Mouse (Mus musculus) MN1 (cell line): ENCODE results near the gene Lenep.
A peak's percentile ranks its signal among the peaks of the same experiment; 100 is the strongest.
"Not testable (repeated sequence)": the region's sequence is repeated elsewhere in the genome, so short reads cannot be mapped to it uniquely, and the experiment has no call there.

Source experiments
- DNase-seq: peaks from one replicate; pipeline ENCODE4 v3.0.0-alpha.2; 2016; ENCODE audit warnings: low spot score

The Lenep gene

DNA sequence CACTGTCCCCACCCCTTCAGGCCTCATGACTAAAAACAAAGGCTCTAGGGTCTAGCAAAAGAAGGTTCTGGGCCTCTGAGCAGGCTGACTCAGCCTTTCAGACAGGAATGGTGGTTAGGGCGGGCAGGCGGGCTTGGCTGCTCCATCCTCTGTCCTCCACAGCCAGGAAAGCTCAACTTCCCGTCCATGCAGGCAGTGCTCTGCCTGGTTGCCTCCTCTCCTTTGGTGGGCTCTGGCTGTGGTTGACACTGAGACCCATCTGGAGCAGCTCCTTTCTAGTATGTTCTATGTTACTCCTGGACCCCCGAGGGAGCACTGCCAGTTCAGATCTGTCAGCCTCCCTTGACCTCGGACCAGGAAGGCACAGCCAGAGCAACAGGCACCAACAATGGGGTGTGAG is at the start of gene Lenep:
Gene Lenep, minus strand, starts transcription at position 101 of the 400 bp plus-strand sequence.
- no peak for DNase-seq

DNA sequence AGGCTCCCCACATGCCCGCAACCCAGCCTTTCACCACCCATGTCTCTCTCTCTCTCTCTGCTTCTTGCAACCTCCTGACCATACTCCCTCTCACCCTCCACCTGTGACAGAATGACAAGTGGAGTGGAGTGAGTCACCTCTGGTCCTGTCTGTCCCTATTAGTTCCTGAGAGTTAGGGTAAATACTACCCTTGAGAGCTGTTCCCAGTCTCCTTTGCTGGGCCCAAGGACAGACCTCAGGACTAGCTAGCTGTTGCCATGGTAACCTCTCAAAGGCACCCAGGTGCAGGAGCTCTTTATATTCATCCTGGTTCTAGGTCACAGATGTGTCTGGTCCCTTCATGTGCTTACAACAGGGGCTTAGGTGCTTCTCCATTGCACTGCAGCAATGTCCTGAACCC is 49.3 kb upstream of the Lenep start:
- no peak for DNase-seq

DNA sequence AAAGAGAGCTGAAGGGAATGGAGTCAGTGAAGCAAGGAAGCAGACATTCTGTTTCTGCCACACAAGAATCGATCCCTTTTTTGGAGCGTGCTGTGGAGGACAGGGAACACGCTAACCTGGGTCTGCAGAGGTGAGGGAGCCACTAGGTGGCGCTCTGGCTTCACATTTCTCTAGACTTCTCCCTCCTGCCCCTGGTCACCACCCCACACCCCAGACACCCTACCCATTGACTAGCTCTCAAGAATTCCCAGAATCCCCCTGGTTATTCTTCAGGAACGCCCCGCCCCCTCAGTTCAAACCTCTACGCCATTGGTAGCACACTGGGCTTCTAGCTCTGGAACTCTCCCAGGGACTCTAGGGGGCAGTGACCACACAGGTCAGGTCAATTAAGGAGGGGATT is 46.9 kb upstream of the Lenep start:
- DNase-seq, result peak; percentile 90

DNA sequence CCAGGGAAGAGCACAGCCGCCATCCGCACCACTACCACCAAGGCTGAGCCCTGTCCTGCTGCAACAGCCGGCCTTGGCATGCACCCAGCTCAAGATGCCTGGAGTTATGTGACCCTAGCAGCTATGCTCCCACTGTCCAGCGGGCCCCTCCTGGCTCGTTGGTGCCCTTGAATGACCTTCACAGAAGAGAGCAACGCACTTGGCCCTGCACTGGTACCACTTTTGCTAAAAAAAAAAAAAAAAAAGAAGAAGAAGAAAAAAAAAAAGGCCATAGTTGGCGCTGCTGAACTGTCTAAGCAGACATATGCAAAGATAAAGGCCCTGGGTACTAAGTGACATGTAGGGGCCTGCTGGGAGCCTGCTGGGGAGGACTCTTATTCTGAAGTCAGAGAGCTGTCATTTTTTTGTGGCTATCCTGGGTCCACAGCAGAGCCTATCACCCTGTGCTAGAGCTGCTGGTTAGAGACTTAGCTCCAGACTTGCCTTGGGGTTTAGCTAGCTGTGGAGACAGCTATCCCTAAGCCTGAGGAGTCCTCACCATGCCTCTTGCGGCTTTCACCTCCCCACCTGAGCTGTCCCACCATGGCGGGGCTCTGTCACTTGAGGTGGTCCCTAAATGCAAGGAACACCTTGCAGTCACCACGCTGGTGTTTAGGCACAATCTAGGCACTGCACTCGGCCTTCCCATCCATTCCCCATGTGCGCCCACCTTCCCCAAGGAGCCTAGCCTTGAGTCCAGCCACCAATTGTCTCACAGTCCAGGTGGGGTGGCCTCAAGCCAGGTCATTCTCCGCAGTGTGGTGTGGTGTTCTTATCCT is 46.3 kb upstream of the Lenep start:
- DNase-seq, result peak; percentile 91

DNA sequence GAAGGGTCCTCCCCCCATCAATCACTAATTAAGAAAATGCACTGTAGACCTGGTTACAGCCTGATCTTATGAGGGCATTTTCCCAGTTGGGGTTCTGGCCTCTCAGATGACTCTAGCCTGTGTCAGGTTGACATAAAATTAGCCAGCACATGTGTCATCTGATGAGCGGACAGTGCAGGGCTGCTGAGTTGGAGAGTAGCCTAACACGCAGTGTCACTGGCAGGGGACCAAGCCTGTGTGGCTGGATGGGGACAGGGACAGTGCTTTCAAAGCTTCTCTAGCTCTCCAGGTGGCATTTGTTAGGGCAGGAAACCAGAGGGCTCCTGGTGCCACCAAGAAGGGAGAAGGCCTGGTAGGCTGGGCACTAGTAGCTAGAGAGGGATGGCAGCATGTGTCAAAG is 38.1 kb upstream of the Lenep start:
- no peak for DNase-seq

DNA sequence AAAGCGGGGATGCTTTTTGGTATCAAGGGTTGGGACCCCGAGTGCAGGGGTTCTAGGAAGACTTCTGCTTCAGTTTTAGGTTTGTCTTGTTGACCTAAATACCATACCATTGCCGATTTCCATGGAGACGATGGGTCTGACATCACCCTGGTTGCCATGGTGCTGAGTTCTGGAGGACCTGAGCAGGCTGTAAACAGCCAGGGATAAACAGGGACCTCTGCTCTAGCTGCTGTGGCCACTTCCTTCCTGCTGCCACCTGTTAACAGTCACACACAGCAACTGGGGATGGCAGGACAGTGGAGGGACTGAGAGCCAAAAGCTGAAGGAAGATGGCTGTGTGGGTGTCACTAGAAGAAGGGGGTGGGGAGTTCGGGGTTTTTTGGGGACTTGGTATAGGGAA is 34.7 kb upstream of the Lenep start:
- DNase-seq, result peak; percentile 70

DNA sequence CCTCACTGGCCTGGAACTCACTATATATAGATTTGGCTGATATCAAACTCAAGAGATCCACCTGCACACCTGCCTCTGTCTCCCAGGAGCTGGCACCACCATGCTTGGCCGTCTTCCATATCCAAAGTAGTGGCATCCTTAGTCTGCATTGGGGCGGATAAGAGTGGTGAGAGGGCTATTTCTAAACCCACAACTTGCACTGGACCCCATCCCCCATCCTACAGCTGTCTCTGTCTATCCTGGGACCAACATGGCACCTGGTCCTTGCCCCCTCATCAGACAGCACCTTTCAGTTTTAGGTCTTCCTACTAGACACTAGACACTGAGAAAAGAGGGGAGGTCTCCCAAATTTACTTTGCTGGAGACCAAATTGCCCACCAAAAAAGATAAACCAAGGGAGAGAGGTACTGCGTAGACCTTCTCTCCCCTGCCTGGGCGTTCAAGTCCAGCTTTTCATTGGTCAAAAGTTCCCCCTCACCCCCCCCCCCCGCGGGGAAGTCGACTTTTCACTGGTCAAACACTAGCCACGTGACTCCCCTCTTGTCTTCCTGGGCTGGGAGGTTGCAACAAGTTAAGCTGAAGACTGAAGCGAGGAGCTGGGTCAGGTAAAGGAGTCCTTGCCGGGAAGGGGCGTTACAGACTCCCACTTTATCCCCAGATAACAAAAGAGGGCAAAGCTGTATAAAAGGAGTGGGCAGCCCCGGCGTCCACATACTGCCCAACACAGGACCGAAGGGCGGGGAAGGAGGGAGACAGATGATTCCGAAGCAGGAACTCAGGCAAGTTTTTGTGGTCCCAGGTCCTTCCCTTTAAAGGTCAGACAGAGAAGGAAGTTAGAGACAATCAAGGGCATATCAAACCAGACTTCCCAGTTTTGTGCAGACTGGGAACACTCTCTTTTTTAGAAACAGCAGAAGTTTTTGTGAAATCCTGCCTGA is 33.9 kb upstream of the Lenep start, which contains the start of gene Pbxip1:
Gene Pbxip1, plus strand, starts transcription at position 531 of the 938 bp plus-strand sequence.
- no peak for DNase-seq

DNA sequence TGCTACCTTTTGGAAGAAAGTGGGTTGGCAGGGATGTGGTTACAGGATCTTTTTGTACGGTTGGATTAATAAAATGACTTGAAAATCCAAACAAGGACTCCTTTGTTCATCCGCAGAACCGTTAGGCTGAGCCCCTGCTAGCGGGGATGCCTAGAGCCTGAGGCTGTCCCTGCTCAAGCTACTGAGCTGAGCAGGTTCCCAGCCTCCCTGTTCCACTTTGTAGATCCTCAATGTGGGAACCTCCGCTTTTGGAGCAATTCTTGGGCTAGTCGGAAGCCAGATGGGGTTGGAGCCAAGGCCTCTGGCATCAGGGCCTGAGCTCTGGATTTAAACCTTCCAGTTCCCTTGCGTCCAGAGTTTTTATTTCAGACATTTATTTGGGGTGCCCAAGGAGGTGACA is 32.4 kb upstream of the Lenep start:
- no peak for DNase-seq

DNA sequence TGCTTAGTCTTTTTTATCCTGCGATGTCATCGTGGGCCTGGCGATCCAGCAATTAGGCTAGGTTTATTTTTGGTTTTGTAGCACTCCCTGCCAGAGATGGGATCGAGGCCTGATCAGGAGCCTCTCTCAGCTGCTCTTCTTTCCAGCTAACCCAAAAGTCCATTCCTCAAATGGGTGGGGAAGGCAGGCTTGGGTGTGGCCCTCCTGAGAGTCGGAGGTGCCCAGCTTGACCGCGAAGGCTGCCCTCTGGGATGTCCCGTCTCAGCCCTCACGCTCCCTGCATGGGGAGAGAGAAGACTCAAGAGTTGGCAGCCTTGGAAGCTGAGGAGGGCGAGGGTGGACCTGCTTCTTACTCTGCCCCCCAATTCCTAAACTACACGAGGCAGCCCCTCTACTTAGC is 31.9 kb upstream of the Lenep start:
- no peak for DNase-seq

DNA sequence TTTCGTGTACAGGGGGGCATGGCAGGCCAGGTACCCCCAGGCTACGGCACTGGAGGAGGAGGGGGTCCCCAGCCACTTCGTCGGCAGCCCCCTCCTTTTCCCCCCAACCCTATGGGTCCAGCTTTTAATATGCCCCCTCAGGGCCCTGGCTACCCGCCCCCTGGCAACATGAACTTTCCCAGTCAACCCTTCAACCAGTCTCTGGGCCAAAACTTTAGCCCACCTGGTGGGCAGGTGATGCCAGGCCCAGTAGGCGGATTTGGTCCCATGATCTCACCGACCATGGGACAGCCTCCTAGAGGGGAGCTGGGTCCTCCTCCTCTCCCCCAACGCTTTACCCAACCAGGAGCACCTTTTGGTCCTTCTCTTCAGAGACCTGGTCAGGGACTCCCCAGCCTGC is 30.0 kb upstream of the Lenep start:
- no peak for DNase-seq

DNA sequence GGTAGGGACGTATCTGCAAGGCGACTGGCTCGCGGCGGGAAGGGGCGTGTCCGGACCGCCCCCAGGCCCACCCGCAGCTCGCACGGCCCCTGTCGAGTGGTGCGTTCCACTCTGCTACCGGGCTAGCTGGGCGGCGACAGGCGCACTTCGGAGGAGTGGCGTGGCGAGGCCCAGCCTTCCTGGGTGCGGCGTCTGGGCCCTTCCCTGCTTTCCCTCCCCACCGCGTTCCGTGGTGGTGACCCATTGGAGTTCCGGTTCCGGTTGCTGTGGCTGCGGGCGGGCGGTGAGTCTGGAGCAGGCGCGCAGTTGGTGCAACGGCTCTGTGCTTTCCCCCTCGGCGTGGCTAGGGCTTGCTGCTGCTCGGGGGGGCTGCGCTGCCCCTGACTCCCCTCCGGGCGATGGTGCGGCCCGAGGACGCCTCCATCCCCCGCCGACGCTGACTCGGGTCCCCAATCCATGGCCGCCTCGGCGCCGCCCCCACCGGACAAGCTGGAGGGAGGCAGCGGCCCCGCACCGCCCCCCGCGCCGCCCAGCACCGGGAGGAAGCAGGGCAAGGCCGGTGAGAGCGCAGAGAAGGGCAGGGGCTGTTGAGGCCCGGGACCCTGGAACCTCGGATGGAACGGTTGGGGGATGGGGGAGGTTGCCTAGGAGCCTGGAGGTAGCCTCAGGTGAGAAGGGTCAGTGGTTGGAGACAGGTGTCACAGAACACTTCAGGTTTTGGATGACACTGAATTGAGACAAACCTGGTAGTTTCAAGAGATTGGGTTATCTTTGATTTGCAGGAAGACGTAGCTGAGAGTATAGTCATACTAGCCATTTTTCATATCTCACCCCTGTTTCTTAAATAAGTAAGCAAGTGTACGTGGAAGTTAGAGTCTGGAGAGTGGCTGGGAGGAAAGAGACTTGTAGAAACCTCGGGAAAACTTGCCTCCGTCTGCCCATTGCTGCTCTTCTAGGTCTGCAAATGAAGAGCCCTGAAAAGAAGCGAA is 27.9 kb upstream of the Lenep start, which contains the start of gene Pygo2:
Gene Pygo2, plus strand, starts transcription at position 44 of the 989 bp plus-strand sequence.
- peak; percentile 96 for DNase-seq

DNA sequence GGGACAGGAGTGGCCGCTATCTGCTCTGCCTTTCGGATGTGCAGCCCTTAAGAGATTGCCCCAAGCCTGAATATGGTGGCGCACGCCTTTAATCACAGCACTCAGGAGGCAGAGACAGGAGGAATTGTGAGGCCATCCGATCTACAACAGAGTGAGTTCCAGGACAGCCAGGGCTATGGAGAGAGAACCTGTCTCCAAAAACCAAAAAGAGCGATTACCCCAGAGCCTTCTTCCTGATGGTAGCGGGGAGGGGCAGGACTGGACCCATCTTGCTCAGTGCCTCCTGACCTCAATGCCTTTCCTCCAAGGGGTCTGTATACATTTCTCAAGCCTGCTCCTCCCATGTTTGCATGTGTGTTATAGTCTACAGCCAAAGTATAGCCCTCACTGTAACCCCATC is 26.4 kb upstream of the Lenep start:
- not testable (repeated sequence) for DNase-seq

DNA sequence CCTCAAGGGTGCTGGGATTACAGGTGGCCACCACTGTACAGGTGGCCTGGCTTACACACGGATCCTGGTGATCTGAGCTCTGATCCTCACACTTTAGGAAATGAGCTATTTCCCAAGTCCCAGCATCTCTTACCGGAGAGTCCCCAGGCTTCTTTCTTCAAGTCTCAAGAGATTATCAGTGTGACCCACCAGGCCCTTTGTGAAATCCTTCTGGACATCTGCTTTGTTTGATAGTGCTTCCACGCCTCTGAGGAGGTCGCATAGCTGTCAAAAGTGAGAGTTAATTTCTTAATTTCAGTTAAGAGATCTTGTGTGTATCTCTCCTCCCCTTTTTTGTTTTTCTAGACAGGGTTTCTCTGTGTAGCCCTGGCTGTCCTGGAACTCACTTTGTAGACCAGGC is 23.3 kb upstream of the Lenep start:
- no peak for DNase-seq

DNA sequence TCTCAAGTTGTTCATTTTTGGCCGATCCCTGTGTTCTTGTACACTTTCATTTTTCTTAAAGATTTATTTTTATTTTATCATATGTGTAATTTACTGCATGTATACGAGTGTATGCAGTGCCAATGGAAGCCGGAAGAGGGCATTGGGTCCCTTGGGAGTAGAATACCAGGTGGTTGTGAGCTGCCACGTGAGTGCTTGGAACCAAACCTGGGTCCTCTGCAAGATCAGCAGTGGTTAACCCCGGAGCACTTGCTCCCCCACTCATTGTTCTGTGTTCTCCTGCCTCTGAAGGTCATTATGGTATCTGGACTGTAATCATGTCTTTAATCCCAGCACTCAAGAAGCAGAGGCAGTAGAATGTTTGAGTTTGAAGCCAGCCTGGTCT is 22.5 kb upstream of the Lenep start:
- no peak for DNase-seq

DNA sequence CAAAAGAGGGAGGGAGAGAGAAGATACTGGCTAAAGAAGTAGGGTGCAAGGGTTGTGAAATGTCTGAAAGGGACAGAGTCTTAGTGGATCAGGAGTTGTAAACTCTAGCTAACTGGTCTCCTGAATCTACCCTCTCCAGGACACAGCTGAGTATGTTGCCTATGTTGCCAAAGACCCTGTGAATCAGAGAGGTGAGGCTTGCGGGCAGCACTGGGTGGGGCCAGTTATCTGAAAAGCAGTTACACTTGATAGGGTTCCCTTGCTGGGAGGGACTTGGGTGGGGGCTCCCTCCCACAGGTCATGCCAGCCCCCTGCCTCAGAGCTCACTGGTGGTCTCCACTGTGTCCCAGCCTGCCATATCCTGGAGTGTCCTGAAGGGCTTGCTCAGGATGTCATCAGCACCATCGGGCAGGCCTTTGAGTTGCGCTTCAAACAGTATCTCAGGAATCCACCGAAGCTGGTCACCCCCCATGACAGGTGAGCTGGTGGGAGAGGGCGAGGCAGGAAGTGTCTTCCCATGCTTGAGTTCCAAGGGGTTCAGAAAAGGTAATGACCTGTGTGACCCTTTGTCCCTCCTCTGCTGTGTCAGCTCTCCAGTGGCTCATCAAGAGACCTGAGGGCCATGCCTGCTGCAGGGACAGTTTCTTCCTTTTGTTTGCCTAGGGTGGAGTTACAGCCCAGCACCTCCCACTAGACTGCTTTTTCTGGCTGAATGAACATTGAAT is 22.0 kb upstream of the Lenep start:
- DNase-seq, result no peak

DNA sequence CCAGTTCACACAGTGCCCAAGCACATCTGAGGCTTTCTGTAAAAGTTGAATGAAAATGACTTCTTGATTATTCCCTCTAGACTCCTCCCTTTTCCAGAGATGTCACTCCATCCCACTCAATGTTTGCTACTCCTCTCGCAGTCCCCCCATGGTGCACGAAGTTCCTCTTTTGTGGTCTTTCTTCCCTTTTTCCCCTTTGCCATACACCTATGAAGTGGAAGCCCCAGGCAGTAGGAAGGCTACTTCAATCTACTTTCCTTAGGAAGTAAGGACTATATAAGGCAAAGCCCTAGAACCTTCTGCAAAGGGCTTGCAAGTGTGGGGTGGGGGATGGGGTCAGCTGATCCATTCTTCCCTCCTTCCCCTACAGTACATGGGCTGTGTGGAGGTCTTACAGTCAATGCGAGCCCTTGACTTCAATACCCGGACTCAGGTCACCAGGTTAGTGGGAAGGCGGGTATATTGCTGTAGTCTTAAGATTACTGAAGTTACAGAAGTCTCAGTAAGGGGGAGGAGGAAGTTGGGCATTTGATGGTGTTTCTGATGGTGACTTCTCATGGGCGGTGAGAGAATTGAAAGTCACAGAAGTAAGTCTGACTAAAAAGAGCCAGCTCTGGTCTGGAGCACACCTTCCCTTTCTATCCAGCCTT is 20.1 kb upstream of the Lenep start:
- no peak for DNase-seq

DNA sequence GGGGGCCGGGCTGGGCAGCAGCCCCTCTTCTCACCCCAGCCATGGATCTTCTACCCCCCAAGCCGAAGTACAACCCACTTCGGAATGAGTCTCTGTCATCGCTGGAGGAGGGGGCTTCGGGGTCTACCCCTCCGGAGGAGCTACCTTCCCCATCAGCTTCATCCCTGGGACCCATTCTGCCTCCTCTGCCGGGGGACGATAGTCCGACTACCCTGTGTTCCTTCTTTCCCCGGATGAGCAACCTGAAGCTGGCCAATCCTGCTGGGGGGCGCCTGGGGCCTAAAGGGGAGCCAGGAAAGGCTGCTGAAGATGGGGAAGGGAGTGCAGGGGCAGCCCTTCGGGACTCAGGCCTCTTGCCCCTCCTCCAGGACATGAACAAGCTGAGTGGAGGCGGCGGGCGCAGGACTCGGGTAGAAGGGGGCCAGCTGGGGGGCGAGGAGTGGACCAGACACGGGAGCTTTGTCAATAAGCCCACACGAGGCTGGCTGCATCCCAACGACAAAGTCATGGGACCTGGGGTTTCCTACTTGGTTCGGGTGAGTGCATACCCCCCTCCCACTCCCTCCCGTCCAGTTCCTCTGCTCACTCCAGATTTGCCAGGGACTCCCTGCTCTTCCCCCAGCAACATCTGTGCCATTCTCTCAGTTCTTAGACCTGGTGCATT is 19.3 kb upstream of the Lenep start:
- DNase-seq, result peak; percentile 54

DNA sequence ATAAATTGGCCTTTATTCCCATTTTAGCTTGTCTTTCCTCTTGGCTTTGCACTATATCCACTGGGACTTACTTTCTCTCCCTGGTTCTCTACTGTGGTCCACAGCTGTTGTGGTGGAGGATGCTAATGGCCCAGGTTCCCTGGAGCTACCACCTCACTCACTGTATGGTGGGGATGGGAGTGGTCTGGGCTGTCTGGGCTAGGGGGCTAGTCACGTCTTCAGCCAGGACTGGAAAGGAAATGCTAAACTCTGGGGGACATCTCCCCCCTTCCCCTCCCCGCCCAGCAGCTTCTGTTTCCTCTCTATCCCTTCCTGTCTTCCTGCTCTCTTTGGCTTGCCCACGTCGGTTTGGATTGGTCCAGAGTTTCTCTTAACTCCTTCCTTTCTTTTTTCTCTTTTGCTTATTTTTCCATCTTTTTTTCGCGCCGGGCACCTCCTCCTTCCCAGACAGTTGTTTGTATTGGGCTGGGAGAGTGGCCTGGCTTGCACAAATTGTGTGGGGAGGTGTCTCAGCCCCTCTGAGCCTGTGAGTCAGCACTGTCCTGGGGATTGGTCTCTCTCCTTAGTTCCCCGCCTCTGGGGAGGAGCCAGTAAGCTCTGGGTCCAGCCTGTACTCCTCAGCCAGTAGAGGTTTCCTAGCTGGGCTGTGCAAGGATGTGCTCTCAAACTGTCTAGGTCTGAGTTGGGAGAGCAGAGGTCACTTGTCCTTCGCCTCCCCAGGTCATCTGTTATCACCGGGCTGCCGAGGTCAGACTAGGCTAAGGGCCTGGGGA is 18.6 kb upstream of the Lenep start:
- DNase-seq, result peak; percentile 93

DNA sequence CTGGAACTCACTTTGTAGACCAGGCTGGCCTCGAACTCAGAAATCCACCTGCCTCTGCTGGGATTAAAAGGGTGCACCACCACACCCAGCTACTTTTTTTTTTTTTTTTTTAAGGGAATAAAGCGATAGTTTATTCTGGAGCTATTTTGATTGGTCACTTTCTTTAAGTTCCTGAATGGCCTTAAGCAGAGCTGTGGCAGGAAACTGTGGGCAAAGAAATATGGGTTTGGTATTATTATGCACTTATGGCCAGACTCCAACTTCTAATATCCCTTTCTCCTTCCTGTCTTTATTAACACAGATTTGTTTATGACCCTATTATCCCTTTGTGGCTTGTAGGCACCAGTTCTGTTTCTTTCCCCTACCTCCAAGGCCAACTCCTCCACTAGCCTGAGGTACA is 17.8 kb upstream of the Lenep start:
- DNase-seq, result no peak
